Mouse (Mus musculus) lung, adult 2 months (tissue): Measurements from ENCODE around the gene Nsd2.

Experiments
- CTCF ChIP-seq: fragments of 200-500 bp; IDR thresholded peaks from 2 replicates; pipeline ENCODE4 v1.5.1; 2011; ENCODE audit warnings: mild to moderate bottlenecking, low read length, control low read depth; ENCODE audit not compliant: insufficient read depth
- POLR2A ChIP-seq: fragments of 200-500 bp; IDR thresholded peaks from 2 replicates; pipeline ENCODE4 v1.6.1; 2011; ENCODE audit warnings: low read depth, mild to moderate bottlenecking, control low read depth, low read length, borderline replicate concordance; ENCODE audit errors: extremely low read depth

GRCm38 (mm10) chr5:33900101-33900500 is 79.6 kb downstream of the Nsd2 start:
- TF ChIP-seq CTCF: no peak
- no peak for TF ChIP-seq POLR2A
